Mouse (Mus musculus): Measurements from ENCODE around the gene Mtrf1l.

Mtrf1l gene

GRCm38 (mm10) chr10:5804691-5805156 is 19.0 kb downstream of the Mtrf1l start:
- WGBS, result 2% methylated on average over 24 of the region's 24 CpGs

GRCm38 (mm10) chr10:5803739-5804138 is 20.0 kb downstream of the Mtrf1l start:
- WGBS, result 24% methylated on average over 1 of the region's 1 CpGs

- WGBS, result 43% methylated on average over 6 of the region's 6 CpGs
Measured at GRCm38 (mm10) chr10:5802866-5803265, 20.8 kb downstream of the Mtrf1l start.

GRCm38 (mm10) chr10:5800490-5800889 is 23.2 kb downstream of the Mtrf1l start:
- 98% methylated on average over 1 of the region's 1 CpGs for WGBS

GRCm38 (mm10) chr10:5798069-5798468 is 25.6 kb downstream of the Mtrf1l start:
- 87% methylated on average over 4 of the region's 4 CpGs for WGBS

- WGBS, result 19% methylated on average over 12 of the region's 12 CpGs
Measured at GRCm38 (mm10) chr10:5790657-5791056, 33.1 kb downstream of the Mtrf1l start.

- 17% methylated on average over 4 of the region's 4 CpGs for WGBS
Measured at GRCm38 (mm10) chr10:5786923-5787322, 36.8 kb downstream of the Mtrf1l start.
